Mouse (Mus musculus): ENCODE data around the gene Trpc3.
"Not testable (repeated sequence)": the region's sequence is repeated elsewhere in the genome, so short reads cannot be mapped to it uniquely, and the experiment has no call there.

Trpc3 gene

GRCm38 (mm10) chr3:36689392-36690291, at the start of gene Trpc3:
TSS of gene Trpc3 (minus strand) at chr3:36690167.
- DNase-seq (ENCODE audit: low spot score in 2 of 2) = peak; percentile 33 to 47

GRCm38 (mm10) chr3:36738071-36738470, 48.1 kb upstream of the Trpc3 start:
- DNase-seq (ENCODE audit: low spot score in 2 of 2) = peak in 1 of 2 experiments; percentile 8

GRCm38 (mm10) chr3:36733075-36733474, 43.1 kb upstream of the Trpc3 start:
- DNase-seq (ENCODE audit: low spot score in 2 of 2) = no peak

- DNase-seq (ENCODE audit: low spot score in 2 of 2) = no peak
Measured at GRCm38 (mm10) chr3:36726545-36726944, 36.6 kb upstream of the Trpc3 start.

GRCm38 (mm10) chr3:36721850-36722249, 31.9 kb upstream of the Trpc3 start:
- no peak for DNase-seq (ENCODE audit: low spot score in 2 of 2)

GRCm38 (mm10) chr3:36709521-36709920, 19.6 kb upstream of the Trpc3 start:
- no peak for DNase-seq (ENCODE audit: low spot score in 2 of 2)

- no peak for DNase-seq (ENCODE audit: low spot score in 2 of 2)
Measured at GRCm38 (mm10) chr3:36690292-36690650, 304 bp upstream of the Trpc3 start.

- peak; percentile 27 to 68 for DNase-seq (ENCODE audit: low spot score in 2 of 2)
Measured at GRCm38 (mm10) chr3:36688874-36689273, 1.1 kb downstream of the Trpc3 start.

GRCm38 (mm10) chr3:36675822-36676221, 14.1 kb downstream of the Trpc3 start:
- no peak for DNase-seq (ENCODE audit: low spot score in 2 of 2)

GRCm38 (mm10) chr3:36667814-36668213, 22.2 kb downstream of the Trpc3 start:
- DNase-seq (ENCODE audit: low spot score in 2 of 2) = no peak

- DNase-seq (ENCODE audit: low spot score in 2 of 2) = not testable (repeated sequence)
Measured at GRCm38 (mm10) chr3:36645245-36645559, 44.8 kb downstream of the Trpc3 start.

- no peak for DNase-seq (ENCODE audit: low spot score in 2 of 2)
Measured at GRCm38 (mm10) chr3:36644554-36645244, 45.3 kb downstream of the Trpc3 start.

- no peak for DNase-seq (ENCODE audit: low spot score in 2 of 2)
Measured at GRCm38 (mm10) chr3:36643354-36643753, 46.6 kb downstream of the Trpc3 start.

- no peak for DNase-seq (ENCODE audit: low spot score in 2 of 2)
Measured at GRCm38 (mm10) chr3:36642736-36643135, 47.2 kb downstream of the Trpc3 start.

GRCm38 (mm10) chr3:36640787-36641186, 49.2 kb downstream of the Trpc3 start:
- no peak for DNase-seq (ENCODE audit: low spot score in 2 of 2)

- DNase-seq (ENCODE audit: low spot score in 2 of 2) = peak in 1 of 2 experiments; percentile 56
Measured at GRCm38 (mm10) chr3:36635449-36635848, 54.5 kb downstream of the Trpc3 start.

- DNase-seq (ENCODE audit: low spot score in 2 of 2) = no peak
Measured at GRCm38 (mm10) chr3:36626803-36627202, 63.2 kb downstream of the Trpc3 start.

GRCm38 (mm10) chr3:36618181-36618580, 71.8 kb downstream of the Trpc3 start:
- no peak for DNase-seq (ENCODE audit: low spot score in 2 of 2)

- DNase-seq (ENCODE audit: low spot score in 2 of 2) = peak in 1 of 2 experiments; percentile 12
Measured at GRCm38 (mm10) chr3:36613908-36614255, 76.1 kb downstream of the Trpc3 start.

- peak; percentile 94 to 96 for DNase-seq (ENCODE audit: low spot score in 2 of 2)
Measured at GRCm38 (mm10) chr3:36613202-36613907, 76.6 kb downstream of the Trpc3 start, which contains the start of gene Bbs7. TSS of gene Bbs7 (minus strand) at chr3:36613477.

GRCm38 (mm10) chr3:36612687-36613086, 77.3 kb downstream of the Trpc3 start:
- DNase-seq (ENCODE audit: low spot score in 2 of 2) = peak in 1 of 2 experiments; percentile 8

Measured in frontal cortex, postnatal 10 days (tissue).